Mouse (Mus musculus) adrenal gland, adult 2 months (tissue): ENCODE measurements around the gene Dnajc30. TPM values are rescaled to one million over a fixed set of nuclear protein-coding genes. Genes with fewer than 3 reads are reported as not detected.

Experiments used
- DNase-seq: peaks from one replicate; pipeline ENCODE4 v3.0.0; 2021
- polyA plus RNA-seq: library from polyadenylated mRNA; depleted of rRNA; stranded (reverse); fragments of >200 nt; gene quantifications from 2 replicates; pipeline ENCODE4 v1.2.3, GENCODE M21; 2012; rRNA removed
- total RNA-seq, 2 experiments: library from RNA; stranded (reverse); gene quantifications; 2 replicates each; pipeline ENCODE4 v1.2.3; 2021

Gene Dnajc30
- total and polyA plus RNA-seq, 3 experiments = 30.7 to 85.4 (median 43.3) TPM

- DNase-seq = peak; percentile 38
Observed at GRCm38 (mm10) chr5:135109017-135109416, 45.0 kb downstream of the Dnajc30 start.

GRCm38 (mm10) chr5:135109426-135109825, 45.4 kb downstream of the Dnajc30 start:
- peak; percentile 42 for DNase-seq

- DNase-seq = no peak
Observed at GRCm38 (mm10) chr5:135109976-135110375, 46.0 kb downstream of the Dnajc30 start.

GRCm38 (mm10) chr5:135113782-135114181, 49.8 kb downstream of the Dnajc30 start:
- no peak for DNase-seq

GRCm38 (mm10) chr5:135115241-135115640, 51.2 kb downstream of the Dnajc30 start:
- DNase-seq = no peak

Other genes starting within 250 kb of the Dnajc30 start
- not detected for gene Tmem270, start 157.5 kb upstream of the Dnajc30 start, total RNA-seq
- gene Tmem270, start 157.5 kb upstream of the Dnajc30 start, polyA plus RNA-seq = not detected in 2 replicates
- not detected for gene Cldn13, start 148.7 kb upstream of the Dnajc30 start, total RNA-seq
- gene Cldn13, start 148.7 kb upstream of the Dnajc30 start, polyA plus RNA-seq = not detected in 2 replicates
- 10 to 100 TPM; 23.5 to 33.1 TPM for gene Mettl27, start 131.8 kb upstream of the Dnajc30 start, total RNA-seq
- 22.5 and 39.1 TPM in 2 replicates for gene Mettl27, start 131.8 kb upstream of the Dnajc30 start, polyA plus RNA-seq
- not detected for gene Cldn4, start 117.3 kb upstream of the Dnajc30 start, total RNA-seq
- 0.06 TPM in 1 of 2 replicates, not detected in the other for gene Cldn4, start 117.3 kb upstream of the Dnajc30 start, polyA plus RNA-seq
- under 1 TPM; 0.62 to 0.75 TPM for gene Cldn3, start 78.0 kb upstream of the Dnajc30 start, total RNA-seq
- gene Cldn3, start 78.0 kb upstream of the Dnajc30 start, polyA plus RNA-seq = 2.9 and 3.7 TPM in 2 replicates
- 10 to 100 TPM; 51.7 to 52.4 TPM for gene Abhd11, start 55.0 kb upstream of the Dnajc30 start, total RNA-seq
- gene Abhd11, start 55.0 kb upstream of the Dnajc30 start, polyA plus RNA-seq = 90.8 and 100.0 TPM in 2 replicates
- gene Stx1a, start 40.7 kb upstream of the Dnajc30 start, total RNA-seq = 1 to 10 TPM; 5.9 to 7.5 TPM
- gene Stx1a, start 40.7 kb upstream of the Dnajc30 start, polyA plus RNA-seq = 23.2 and 31.8 TPM in 2 replicates
- 10 to 100 TPM; 46.3 to 62.4 TPM for gene Bud23, start 757 bp downstream of the Dnajc30 start, total RNA-seq
- gene Bud23, start 757 bp downstream of the Dnajc30 start, polyA plus RNA-seq = 62.8 and 65.6 TPM in 2 replicates
- gene Vps37d, start 14.1 kb downstream of the Dnajc30 start, total RNA-seq = 1 to 10 TPM; 1.4 to 4.5 TPM
- 7.4 and 9.7 TPM in 2 replicates for gene Vps37d, start 14.1 kb downstream of the Dnajc30 start, polyA plus RNA-seq
- 10 to 100 TPM; 49.2 to 91.7 TPM for gene Mlxipl, start 25.7 kb downstream of the Dnajc30 start, total RNA-seq
- gene Mlxipl, start 25.7 kb downstream of the Dnajc30 start, polyA plus RNA-seq = 127 and 165 TPM in 2 replicates
- 10 to 100 TPM; 22.7 to 35.9 TPM for gene Tbl2, start 85.5 kb downstream of the Dnajc30 start, total RNA-seq
- 8.7 and 9.2 TPM in 2 replicates for gene Tbl2, start 85.5 kb downstream of the Dnajc30 start, polyA plus RNA-seq
- gene Bcl7b, start 104.1 kb downstream of the Dnajc30 start, total RNA-seq = 10 to 100 TPM; 77.9 to 95.3 TPM
- gene Bcl7b, start 104.1 kb downstream of the Dnajc30 start, polyA plus RNA-seq = 52.4 and 79.9 TPM in 2 replicates
- 10 to 100 TPM; 70.8 to 78.3 TPM for gene Baz1b, start 123.1 kb downstream of the Dnajc30 start, total RNA-seq
- 26.8 and 30.8 TPM in 2 replicates for gene Baz1b, start 123.1 kb downstream of the Dnajc30 start, polyA plus RNA-seq
- gene Fzd9, start 187.0 kb downstream of the Dnajc30 start, total RNA-seq = 10 to 100 TPM in 1 of 2 experiments, 1 to 10 TPM in 1; 2.0 to 10.6 TPM
- gene Fzd9, start 187.0 kb downstream of the Dnajc30 start, polyA plus RNA-seq = 9.6 and 14.0 TPM in 2 replicates